Comparison of ENCODE assay signal across 8 mouse cellular contexts in the genomic region with DNA sequence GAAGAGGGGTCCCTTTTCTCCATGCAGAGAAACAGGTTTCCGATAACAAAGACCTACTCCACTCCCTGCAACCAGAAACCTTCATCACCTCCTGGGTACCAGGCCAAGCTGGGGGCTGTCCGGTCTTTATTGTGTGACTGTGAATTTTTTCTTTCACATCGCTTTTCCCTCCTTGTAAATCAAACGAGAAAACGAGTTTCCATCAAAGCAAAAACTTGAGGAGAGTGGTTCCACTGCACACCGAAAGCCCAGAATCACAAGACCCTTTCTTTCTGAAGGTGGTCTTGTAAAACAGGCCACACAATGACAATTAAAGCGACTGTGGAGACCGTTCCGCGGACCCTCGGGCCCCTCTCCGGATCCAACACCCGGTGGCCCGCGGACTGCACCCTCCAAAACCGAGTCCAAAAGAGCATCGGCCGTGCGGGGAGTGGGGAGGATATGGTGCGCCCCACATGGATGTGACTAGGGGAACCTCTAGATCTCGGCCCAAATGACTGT. TPM values are rescaled to one million over a fixed set of nuclear protein-coding genes. Genes with fewer than 3 reads are reported as not detected.
DNase-seq lines count a peak whose midpoint lies in the region; ATAC-seq and TF ChIP-seq lines count a peak whose summit lies in the region.

No protein-coding gene starts in this region.

- H3K27ac ChIP-seq in spleen, adult 2 months (ENCODE audit: insufficient read depth, low read length), result peak overlapping the region; percentile 64
- H3K27ac ChIP-seq in hindbrain, embryonic 12.5 days, result peak overlapping the region; percentile 75
- peak overlapping the region; percentile 61 for H3K27ac ChIP-seq in midbrain, embryonic 11.5 days (ENCODE audit: low read depth, low read length)

- peak overlapping the region; percentile 63 for H3K4me3 ChIP-seq in spleen, adult 2 months (ENCODE audit: extremely low read depth, insufficient read depth, insufficient read length)
- H3K4me3 ChIP-seq in hindbrain, embryonic 12.5 days, result peak overlapping the region; percentile 86
- peak overlapping the region; percentile 88 for H3K4me3 ChIP-seq in midbrain, embryonic 11.5 days (ENCODE audit: low read depth, low read length)

- no peak for TF ChIP-seq POLR2A in spleen, adult 2 months (IDR thresholded peaks at IDR 0.05; ENCODE audit: low read depth, low read length)

- H3K9ac ChIP-seq in hindbrain, embryonic 12.5 days, result peak overlapping the region; percentile 93
- H3K9ac ChIP-seq in midbrain, embryonic 11.5 days (ENCODE audit: low read length), result peak overlapping the region; percentile 98

- peak; percentile 37 for DNase-seq in adrenal gland, postnatal 10 days
- no peak for DNase-seq in adrenal gland, postnatal 14 days
- no peak for DNase-seq in spleen, adult 2 months (ENCODE audit: low read depth in 1 of 2, low spot score in 2 of 2)
- DNase-seq in spleen, postnatal 36 days (ENCODE audit: low spot score in 2 of 2), result no peak
- DNase-seq in midbrain, embryonic 11.5 days (ENCODE audit: low spot score, missing footprints), result peak; percentile 96
- DNase-seq in layer of hippocampus, postnatal 25 days (ENCODE audit: extremely low spot score in 1 of 2, low spot score in 1 of 2), result no peak
- DNase-seq in cerebellum, adult 18-20 months, result no peak

- no peak for TF ChIP-seq CTCF in spleen, adult 2 months (IDR thresholded peaks at IDR 0.05; ENCODE audit: extremely low read depth, insufficient read depth, insufficient read length, insufficient replicate concordance)

- H3K27me3 ChIP-seq in spleen, adult 2 months (ENCODE audit: control insufficient read depth, insufficient read depth, low read length), result 0 out of 2 replicates have a peak, but pooled peaks cover 4% of the 10 kb centered on the region
- H3K27me3 ChIP-seq in hindbrain, embryonic 12.5 days, result no peaks in the 10 kb centered on the region
- H3K27me3 ChIP-seq in midbrain, embryonic 11.5 days (ENCODE audit: control insufficient read depth, insufficient read depth, low read length), result no peaks in the 10 kb centered on the region

- peak; percentile 69 for ATAC-seq in hindbrain, embryonic 12.5 days (ENCODE audit: low FRiP score)
- ATAC-seq in midbrain, embryonic 11.5 days (ENCODE audit: low FRiP score), result peak; percentile 61

- no peaks in the 10 kb centered on the region; the same call in 1 of the 2 replicates for H3K4me1 ChIP-seq in spleen, adult 2 months (ENCODE audit: control insufficient read depth, insufficient read depth, insufficient read length)
- peaks cover 35% of the 10 kb centered on the region for H3K4me1 ChIP-seq in hindbrain, embryonic 12.5 days
- peaks cover 19% of the 10 kb centered on the region for H3K4me1 ChIP-seq in midbrain, embryonic 11.5 days (ENCODE audit: control insufficient read depth, insufficient read depth, low read length)

- no peaks in the 10 kb centered on the region for H3K36me3 ChIP-seq in spleen, adult 2 months (ENCODE audit: control insufficient read depth, insufficient read depth, low read length)
- no peaks in the 10 kb centered on the region for H3K36me3 ChIP-seq in hindbrain, embryonic 12.5 days
- no peaks in the 10 kb centered on the region for H3K36me3 ChIP-seq in midbrain, embryonic 11.5 days (ENCODE audit: control insufficient read depth, insufficient read depth, low read length)

- 2% methylated on average over 21 of the region's 21 CpGs for WGBS in spleen, adult 2 months
- 1% methylated on average over 21 of the region's 21 CpGs for WGBS in hindbrain, embryonic 12.5 days
- under 1% methylated on average over 21 of the region's 21 CpGs for WGBS in midbrain, embryonic 11.5 days

- peak overlapping the region; percentile 74 for H3K4me2 ChIP-seq in hindbrain, embryonic 12.5 days (replicated peaks)
- peak overlapping the region; percentile 87 for H3K4me2 ChIP-seq in midbrain, embryonic 11.5 days

- H3K9me3 ChIP-seq in hindbrain, embryonic 12.5 days (replicated peaks), result no peaks in the 10 kb centered on the region
- H3K9me3 ChIP-seq in midbrain, embryonic 11.5 days (ENCODE audit: control insufficient read depth, low read length), result no peaks in the 10 kb centered on the region

RNA-seq across cellular contexts. Expression of a gene that starts 0.6 kb away (rescaled TPM):
- total RNA-seq in adrenal gland, postnatal 10 days (2021), result 10 to 100 TPM; 61.1 to 81.8 TPM
- total RNA-seq in adrenal gland, postnatal 14 days (2021), result 93.1 and 98.8 TPM in 2 replicates
- polyA plus RNA-seq in spleen, adult 2 months (2012; rRNA removed), result 25.6 and 30.7 TPM in 2 replicates
- 102 and 110 TPM in 2 replicates for polyA plus RNA-seq in hindbrain, embryonic 12.5 days (2016; fragmentation: Nextera tagmentation; extraction: Ambion mirVana)
- polyA plus RNA-seq in midbrain, embryonic 11.5 days (2014; fragmentation: Nextera tagmentation; extraction: Ambion mirVana), result 129 and 143 TPM in 2 replicates
- total RNA-seq in layer of hippocampus, postnatal 25 days (2021), result 1 to 10 TPM; 5.4 to 5.8 TPM

Comparison
In these comparisons a context has a peak if more than half of its experiments do, and no peak if none do; other contexts are left out.
1. DNase-seq: peak in adrenal gland, postnatal 10 days (single experiment) and midbrain, embryonic 11.5 days (single experiment); none in adrenal gland, postnatal 14 days (single experiment), spleen, adult 2 months (0 of 2), spleen, postnatal 36 days (0 of 2), layer of hippocampus, postnatal 25 days (0 of 2) and cerebellum, adult 18-20 months (0 of 2).
2. RNA of a gene that starts 0.6 kb away (total RNA-seq): 93.1 to 98.8 TPM in adrenal gland, postnatal 14 days and 61.1 to 81.8 TPM in adrenal gland, postnatal 10 days; 5.4 to 5.8 TPM in layer of hippocampus, postnatal 25 days; every median in the first group is over 4 times any median in the second.
3. Peak in every context shown above with its lines, with median percentiles within 50 percentile points of each other: H3K27ac ChIP-seq and H3K4me3 ChIP-seq.